Mouse (Mus musculus) CH12F3 (cell line): ENCODE data around the gene Commd9.

Source experiments
- in situ Hi-C: fragments of 300-500 bp; cut with MboI; formaldehyde crosslinking; loops from 2 replicates; pipeline ENCODE4 v1.14.3; 2020; ENCODE audit warnings: low sequenced_read_pairs

Commd9 gene

DNA sequence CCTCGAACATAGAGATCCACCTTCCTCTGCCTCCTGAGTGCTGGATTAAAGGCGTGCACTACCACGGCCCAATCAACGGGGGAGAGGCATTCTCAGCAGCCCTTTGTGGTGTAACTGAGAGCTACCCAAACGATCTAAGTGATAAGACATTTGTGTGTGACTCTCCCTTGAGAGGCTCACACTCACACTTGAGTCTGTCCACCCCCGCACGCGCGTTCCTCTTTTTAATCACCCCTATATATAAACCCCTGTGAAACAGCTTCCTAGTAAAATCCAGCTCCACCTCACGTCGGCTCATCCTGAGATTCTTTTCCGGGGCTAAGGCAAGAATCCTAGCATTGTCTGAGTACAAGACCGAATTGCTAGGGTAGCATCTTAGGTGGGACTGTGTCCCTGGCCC lies 22.7 kb downstream of the Commd9 start:
- in situ Hi-C loops, result no loop called here

DNA sequence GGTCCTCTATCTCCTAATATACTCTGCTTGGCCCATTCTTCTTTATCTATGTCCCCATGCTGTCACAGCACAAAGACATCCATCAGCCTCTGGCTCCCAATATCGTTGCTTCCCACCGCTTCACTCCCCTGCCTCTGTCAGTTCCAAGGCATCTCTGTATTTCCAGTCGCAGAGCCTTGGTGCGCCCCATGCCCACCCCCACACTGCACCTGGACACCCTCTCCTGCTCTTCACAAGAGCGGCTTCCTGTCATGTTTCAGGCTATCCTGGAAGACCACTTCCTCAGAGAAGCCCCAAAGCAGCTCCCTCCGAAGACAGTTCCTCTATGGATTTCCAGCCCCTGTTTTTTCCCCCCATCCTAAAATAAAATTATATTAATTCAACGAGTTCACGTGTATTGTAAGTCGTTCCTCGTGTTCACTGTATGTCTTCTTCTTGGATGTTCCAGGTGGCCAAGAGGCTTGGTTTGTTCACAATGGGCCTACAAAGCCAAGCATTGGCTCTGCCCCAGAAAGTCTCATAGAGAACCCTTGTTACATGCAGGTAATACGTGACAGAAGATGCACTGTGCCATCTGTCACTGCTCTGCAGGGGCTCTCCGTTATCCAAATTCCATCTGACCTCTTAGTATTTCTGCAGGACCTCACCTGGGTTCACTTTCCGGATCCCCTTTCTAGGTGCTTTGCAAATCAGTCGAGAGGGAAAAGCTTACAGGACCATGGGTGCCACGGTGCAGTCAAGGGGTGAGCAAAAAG lies 23.5 kb downstream of the Commd9 start:
- in situ Hi-C loops, result no loop called here

DNA sequence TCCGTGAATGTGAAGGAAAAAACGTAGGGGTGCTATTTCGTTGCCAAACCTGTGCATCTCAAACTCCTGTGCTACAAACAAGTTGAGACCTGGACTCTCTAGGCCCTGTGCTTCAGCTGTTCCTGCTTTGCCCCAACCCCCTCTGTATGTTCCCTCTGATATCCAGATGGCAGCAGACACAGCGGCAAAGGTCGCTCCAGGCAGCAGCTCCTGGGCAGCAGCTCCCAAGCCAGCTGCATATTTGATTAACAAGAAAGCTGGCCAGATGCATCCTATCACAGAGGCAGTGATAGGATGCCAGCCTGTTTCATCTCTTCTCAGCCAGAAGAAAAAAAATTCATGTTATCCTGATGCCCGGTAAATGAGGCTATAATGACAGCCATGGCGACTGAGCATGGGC lies 32.5 kb downstream of the Commd9 start:
- in situ Hi-C loops, result no loop called here

DNA sequence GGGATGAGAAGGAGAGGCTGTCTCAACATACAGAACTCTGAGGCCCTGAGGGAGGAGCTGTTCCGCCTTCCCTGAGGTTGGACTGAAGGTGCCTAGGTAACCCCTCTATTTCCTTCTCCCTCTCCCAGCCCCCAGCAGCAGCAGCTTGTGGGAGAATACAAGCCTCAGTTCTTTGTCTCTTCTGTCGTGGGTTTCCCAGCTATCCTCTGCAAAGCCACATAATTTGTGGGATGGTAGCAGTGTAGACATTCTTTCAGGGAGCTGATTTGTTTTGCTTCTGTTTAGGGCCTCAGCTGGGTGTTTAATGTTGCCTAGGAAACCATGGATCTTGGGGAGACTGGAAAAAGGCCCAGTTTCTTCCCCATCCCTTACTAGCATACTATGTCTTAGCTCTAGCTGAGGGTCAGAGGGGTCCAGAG lies 34.1 kb downstream of the Commd9 start:
- in situ Hi-C loops, result no loop called here

DNA sequence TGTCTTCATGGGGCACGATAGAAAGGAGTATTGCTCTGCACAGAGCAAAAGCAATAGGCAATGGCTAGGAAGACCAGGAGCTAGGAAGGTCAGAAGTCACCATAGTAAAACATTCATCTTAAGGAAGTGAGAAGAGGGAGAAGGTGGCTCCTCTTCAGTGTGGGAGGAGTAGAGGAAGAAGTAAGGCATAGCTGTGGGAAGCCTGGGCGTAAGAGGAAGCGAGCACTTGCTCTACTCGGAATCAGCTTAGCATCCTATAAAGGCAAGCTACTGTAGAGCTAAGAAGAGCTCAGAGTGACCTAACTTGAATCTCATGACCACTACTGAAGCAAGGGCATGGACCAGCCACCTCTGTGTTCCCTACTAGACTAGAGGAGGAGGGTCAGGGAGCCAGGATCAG lies 36.3 kb downstream of the Commd9 start:
- in situ Hi-C loops, result no loop called here

DNA sequence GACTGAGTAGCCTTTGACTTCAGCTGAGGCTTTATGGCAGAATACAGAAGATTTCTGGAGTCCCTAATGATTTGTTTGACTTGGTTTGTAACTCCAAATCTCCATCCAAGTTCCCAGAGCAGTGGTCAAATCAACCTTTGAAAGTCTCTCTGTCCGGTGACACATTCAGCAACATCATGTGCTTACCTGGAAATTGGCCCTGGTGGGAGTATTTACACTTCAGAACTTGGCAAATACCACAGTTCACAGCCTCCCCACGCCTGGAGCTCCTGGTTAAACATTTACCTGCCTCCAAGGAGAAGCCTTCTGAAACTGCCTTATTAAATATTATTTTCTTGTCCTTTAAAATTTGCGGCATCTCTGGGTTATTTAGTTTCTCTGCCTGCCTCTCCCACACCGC lies 37.1 kb downstream of the Commd9 start:
- in situ Hi-C loops, result no loop called here

DNA sequence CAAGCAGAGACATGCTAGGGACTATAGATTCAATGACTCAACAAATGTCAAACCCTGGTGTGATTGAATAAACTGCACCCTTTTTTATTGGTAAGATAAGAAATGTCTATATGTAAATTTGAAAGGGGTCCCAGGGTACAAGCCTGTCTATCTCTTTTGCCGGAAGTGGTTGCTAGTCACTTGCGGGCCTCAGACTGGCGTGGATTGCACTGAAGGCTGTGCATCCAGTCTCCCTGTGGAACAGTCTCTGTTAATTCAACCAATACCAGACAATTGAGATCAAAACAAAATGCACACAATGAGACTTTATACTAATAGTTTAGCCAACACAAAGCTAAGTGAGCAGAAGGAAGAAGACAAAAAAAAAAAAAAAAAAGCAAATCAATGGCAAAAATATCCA lies 39.1 kb downstream of the Commd9 start:
- in situ Hi-C loops, result no loop called here

DNA sequence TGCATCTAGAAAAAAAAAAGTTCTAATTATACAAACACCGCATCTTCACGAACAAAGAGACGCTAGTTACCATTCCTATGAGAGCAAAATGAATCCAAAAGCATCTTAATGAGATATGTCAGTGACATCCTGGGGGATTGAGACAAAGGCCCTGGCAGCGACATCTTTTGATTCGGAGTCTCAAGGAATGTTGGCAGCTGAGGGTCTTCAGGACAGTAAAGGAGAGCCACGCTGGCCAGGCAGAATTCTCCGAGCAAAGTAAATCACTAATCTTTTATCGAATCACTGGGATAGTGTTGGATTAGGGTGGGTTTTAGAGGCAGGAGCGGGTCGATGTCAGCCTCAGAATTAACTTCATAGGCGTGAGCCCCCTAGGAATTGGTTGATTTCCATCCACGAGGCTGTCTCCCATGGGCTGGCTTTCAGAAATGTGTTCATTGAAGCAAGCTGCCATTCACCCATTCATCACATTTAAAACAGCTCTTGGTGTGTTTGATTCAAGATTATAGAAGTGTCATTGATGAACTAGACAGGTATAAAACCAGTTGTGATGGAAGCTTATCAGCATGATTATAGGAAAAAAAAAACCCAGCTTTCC lies 39.6 kb downstream of the Commd9 start:
- in situ Hi-C loops, result no loop called here

DNA sequence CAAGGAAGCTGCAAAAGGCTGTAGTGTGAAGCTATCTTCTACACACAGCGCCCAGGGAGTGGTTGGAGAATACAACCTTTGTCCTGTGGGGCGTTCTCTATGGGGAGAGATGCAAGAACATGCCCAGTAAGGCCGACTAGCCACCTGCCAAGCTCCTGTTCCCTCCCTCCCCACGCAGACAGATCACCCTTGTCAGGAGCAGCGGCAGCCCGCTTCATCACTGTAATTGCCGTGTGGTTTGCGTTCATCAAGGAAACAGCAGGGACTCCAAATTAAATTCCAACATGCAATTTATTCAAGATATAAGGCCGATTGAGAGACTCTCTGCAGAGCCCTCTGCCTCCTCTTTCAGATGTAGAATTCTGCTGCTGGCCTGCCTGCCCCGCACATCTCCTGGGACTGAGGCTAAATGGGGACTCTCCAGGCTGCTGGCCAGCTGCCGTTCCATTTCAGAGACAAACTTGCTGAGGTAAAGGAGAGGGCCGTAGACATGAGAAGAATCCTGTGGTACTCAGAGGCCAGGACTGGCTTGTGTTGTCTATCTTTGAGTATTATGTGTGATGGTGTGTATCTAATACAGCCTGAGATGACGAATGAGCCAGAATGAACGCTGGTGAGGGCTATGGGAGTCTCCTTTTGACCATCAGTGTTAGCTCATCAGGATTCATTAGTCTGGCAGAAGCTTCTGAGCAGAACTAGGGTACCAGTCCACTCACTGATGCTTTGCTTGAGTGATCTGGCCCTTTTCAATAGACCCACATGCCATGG lies 46.3 kb downstream of the Commd9 start:
- in situ Hi-C loops, result no loop called here

DNA sequence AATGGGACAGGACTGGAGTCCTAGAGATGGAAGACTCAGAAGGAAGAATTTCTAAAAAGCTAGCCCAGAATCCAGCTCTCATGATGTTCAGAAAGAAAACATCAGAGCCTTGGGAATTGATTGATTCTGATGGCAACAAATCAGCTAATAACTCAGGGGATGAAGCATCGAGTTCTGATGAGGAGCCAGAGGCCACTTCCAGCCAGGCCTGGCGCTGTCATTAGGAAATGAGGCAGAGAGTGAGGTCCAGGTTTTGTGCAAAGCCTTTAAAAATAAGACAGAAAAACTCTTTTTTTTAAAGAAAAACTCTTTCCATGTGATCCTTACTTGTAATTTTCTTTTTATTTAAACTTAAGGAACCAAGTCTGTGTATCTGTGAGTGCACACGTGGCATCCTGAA lies 47.3 kb downstream of the Commd9 start:
- in situ Hi-C loops, result no loop called here

DNA sequence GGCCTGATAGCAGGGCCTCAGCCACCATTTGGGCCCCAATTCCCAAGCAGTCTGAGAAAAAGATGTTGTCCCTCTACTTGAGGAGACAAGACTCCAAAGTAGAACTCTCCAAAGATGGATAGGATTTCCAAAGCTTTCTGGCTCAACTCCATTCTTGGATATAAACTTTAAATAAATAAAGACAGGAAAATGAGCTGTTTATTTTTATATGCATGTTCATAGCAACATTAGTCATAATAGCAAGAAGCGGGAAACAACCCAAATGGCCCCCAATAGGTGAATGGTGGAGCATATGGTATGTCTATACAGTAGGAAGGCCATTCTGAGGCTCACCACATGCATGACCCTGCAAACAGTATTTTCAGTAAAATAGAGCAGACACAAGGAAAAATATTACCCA lies 49.0 kb downstream of the Commd9 start:
- in situ Hi-C loops, result no loop called here

DNA sequence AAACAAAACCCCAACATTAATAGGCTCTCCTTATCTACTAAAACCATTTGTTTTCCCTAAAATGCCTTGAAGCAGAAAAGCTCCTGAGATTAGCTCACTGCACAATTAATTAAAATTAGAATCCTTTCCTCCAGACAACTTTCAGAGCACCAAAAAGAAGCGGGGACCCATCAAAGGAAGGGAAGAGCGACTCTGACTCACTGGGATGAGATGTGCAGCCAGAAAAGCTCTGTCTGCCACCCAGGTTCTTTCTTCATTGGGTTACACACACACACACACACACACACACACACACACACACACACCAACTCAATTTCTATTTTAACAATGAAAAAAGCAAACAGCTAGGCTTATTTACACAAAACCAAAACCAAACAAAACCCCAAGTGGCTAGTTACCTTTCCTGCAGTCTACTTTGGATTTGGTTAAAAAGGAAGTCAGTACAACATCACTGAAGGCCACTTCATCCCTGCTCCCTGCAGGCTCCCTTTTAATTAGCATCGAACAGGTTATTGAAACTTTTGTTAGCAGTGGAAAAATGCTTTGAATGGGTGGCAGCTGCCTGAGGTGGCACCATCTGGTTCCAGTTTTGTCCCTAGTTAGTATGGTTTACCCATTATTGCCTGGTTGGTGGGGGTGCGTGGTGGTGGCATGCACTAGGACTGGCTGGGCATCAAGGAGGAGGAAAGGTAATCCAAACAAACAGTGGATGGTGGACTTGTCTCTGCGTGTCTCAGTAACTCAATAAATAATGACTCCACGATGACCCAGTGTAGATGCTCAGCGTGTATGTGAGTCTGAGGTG lies 64.9 kb downstream of the Commd9 start:
- in situ Hi-C loops, result no loop called here
